Mouse (Mus musculus) A20 (cell line): ENCODE measurements around the gene Fgfr1op.
"Not testable (repeated sequence)": the region's sequence is repeated elsewhere in the genome, so short reads cannot be mapped to it uniquely, and the experiment has no call there.

ENCODE experiments used
- DNase-seq: peaks from one replicate; pipeline ENCODE4 v3.0.0-alpha.2; 2011; ENCODE audit warnings: low read depth, low spot score

The Fgfr1op gene

GRCm38 (mm10) chr17:8164701-8165607 lies at the start of gene Fgfr1op:
Gene Fgfr1op, plus strand, starts transcription at chr17:8165501.
- DNase-seq, result peak; percentile 57

DNA sequence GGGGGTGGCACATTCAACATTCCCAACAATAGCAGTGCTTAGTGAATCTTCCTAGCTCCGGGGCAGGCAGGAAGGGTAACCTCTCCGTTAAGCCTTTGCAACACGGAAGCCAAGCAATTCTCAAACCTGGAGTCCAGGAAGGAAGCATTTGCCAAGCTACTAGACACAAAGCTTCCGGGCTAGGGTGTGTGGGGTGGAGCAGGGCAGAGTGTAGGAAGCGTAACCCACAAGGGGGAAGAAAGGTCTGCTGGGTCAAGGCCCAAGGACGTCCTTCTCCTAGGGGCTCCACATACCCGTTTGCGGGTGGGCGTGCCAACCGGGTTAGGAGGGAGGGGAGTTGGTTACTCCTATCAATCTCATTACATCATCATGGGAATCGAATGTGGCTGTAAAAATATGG lies 48.9 kb upstream of the Fgfr1op start:
- not testable (repeated sequence) for DNase-seq

GRCm38 (mm10) chr17:8116928-8117327 lies 48.4 kb upstream of the Fgfr1op start:
- not testable (repeated sequence) for DNase-seq

- not testable (repeated sequence) for DNase-seq
Observed at GRCm38 (mm10) chr17:8122974-8123373, 42.3 kb upstream of the Fgfr1op start.

DNA sequence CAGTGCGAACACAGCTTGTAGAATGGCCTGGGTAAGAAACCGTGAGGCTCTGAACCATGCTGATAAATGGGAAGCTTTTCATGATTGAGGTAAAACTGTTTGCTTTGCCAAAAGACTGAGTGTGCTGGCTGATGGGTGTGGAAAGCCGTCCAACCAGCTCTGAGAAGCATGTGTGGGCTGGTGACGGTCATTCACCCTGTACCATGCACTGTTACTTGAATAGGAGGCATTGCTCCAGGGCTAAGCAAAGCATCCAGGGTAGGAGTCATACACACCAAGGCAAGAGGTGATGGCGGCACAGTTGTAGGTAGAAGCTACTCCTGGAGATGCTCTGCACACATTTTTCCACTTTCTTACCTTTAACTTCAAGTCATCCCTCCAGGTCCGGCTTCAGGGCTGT lies 40.7 kb upstream of the Fgfr1op start:
- not testable (repeated sequence) for DNase-seq

DNA sequence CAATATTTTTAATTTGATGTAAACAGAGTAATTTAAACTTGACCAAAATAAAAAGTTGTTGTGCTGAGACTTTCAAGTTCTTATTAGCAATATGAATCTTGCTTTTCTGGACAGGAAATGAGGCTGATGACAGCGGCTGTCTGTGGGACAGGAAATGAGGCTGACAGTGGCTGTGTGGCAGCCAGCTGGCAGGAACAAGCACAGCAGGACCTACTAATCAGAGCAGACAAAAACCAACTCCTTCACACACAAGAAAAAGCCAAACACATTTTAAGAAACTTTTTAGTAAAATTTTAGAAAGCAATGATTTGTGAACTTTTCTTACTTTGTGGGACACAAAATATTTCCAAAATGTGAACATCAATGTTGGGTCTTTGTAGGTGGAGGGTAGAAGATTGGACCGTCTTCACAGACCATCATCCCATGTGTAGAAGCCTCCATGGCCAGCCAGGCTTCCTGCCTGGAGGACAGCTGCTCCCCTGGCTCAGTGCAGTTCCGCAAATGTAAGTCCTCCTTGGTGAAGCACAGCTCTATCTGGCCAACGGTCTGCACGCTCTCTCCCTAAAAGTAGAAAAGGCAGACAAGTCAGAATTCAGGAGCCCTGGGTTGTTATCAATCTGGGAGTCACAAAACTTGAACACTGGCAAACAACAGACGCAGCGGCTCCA lies 36.8 kb upstream of the Fgfr1op start:
- DNase-seq, result not testable (repeated sequence)

- not testable (repeated sequence) for DNase-seq
Observed at GRCm38 (mm10) chr17:8129578-8129977, 35.7 kb upstream of the Fgfr1op start.

GRCm38 (mm10) chr17:8130849-8131248 lies 34.5 kb upstream of the Fgfr1op start:
- DNase-seq, result not testable (repeated sequence)

DNA sequence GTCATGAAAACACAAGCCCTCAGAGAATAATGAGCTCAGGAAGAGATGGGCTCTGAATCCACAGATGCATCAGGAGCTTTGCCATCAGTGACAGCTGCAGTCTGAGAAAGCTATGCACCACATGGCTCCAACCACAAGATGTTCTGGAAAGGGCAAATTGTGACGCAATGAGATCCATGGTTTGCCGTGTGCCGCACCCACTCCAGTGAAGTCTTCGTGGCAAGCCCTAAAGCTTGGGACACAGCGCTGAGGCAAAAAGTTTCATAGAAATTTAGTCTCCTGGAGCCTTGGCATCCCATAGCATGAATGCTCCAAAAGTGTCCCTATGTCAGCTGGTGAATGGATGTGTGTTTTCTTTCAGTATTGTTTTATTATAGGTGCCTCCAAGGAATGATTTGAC lies 27.2 kb upstream of the Fgfr1op start:
- not testable (repeated sequence) for DNase-seq

DNA sequence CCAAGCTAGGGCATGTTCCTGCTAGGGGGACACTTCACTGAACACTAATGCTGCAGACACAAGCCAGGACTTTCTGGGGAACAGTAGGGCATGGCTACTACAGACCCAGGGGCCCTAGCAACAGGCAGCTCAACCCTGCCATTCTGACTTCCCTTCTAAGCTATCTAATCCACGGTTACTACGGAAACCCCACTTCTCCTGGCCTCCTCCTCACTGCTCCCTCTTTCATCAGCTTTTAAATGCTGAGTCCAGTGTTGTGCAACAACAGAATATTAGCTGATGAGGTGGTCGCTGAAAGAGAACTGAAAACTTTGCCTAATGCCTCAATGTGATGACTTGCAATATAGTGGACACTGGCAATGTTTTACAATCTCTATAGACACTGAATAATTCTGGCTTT lies 25.1 kb upstream of the Fgfr1op start:
- DNase-seq, result not testable (repeated sequence)

- DNase-seq, result peak; percentile 17
Observed at GRCm38 (mm10) chr17:8143802-8144673, 21.3 kb upstream of the Fgfr1op start.

DNA sequence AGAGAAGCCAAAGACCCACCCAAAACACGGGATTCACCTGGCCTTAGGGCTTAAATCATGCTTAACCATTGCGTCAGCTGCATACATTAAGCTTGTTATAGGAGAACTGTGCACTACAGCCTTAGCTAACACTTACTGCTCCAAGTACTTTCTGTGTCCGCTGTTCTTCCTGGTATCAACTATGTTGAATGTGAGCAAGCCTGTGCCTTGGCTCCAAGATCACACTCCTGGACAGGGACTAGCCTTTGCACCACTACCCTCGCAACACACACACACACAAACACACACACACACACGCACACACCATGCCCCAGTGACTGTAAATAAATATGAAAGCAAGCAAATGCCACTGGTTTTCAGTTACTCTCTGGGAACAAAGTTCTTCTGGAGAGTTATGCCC lies 18.4 kb upstream of the Fgfr1op start:
- peak; percentile 53 for DNase-seq

GRCm38 (mm10) chr17:8147439-8148316 lies 17.6 kb upstream of the Fgfr1op start, which contains the start of the genes Gm49673 and Rnaset2a:
Gene Gm49673, minus strand, starts transcription at chr17:8147788.
Gene Rnaset2a, minus strand, starts transcription at chr17:8148097.
- DNase-seq, result peak; percentile 68

DNA sequence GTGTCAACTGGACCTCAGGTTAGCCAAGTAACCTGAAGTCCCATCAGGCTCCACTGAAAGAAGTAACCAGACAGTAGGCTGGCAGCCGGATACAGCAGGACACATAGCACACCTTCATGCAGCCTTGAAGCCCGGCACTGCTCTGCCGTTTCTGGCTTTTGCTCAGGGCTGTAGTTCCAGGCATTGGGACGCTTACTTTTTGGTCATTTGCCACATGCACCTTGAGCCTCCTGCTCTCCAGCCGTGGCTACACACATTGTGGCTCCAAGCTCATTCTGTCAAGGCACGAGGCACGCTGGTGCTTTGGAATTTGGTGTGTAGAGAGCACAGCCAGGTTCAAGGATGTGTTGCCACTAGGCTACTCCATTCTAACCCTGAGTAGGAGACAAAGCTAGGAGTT lies 10.3 kb upstream of the Fgfr1op start:
- DNase-seq, result not testable (repeated sequence)

- DNase-seq, result not testable (repeated sequence)
Observed at GRCm38 (mm10) chr17:8155982-8156381, 9.3 kb upstream of the Fgfr1op start.

GRCm38 (mm10) chr17:8158627-8159026 lies 6.7 kb upstream of the Fgfr1op start:
- DNase-seq, result not testable (repeated sequence)

GRCm38 (mm10) chr17:8160969-8161368 lies 4.3 kb upstream of the Fgfr1op start:
- DNase-seq, result peak; percentile 43

GRCm38 (mm10) chr17:8165608-8165945 lies 276 bp downstream of the Fgfr1op start:
- peak; percentile 36 for DNase-seq

- peak; percentile 42 for DNase-seq
Observed at GRCm38 (mm10) chr17:8165977-8166376, 676 bp downstream of the Fgfr1op start.

DNA sequence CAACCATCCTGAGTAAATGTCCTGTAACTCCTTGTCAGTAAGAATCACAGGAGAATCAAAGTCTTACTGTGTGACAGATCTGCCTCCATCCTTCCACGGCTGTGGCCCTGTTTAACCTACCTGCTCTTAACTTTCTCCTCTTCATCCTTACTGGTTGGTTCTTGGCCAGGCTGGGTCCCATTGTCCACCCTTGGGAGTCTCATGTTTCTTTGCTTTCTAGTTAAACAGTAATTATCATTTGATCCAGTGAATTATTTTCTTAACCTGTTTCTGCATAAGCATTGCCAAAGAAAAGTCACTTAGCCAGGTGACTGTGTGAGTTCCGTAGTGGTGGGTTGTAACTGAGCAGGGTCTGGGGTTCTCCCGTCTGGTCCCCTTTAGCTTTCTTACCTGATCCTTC lies 1.2 kb downstream of the Fgfr1op start:
- not testable (repeated sequence) for DNase-seq

DNA sequence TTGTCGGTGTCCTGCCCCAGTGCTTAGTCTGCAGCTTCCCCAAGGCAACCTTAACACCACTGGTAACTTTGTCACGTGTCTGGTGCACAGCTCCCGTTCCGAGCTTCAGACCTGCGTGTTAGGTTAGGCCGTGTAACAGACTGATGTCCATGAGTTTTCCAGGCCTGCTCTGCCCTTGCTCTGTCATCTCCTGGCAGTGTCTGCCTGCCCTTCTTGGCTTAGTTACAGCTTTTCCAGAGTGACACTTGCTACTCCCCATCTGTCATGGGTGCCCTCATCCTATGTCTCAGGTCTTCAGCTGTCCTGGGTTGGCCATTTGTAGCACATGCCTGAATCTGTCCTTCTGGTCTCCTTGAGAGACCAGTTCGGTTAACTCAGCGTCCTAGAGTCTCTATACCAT lies 2.1 kb downstream of the Fgfr1op start:
- DNase-seq, result not testable (repeated sequence)
